Mouse (Mus musculus) CH12.LX (cell line): ENCODE data around the gene 1700122O11Rik. TPM values are rescaled to one million over a fixed set of nuclear protein-coding genes. Genes with fewer than 3 reads are reported as not detected.

ENCODE experiments used
- DNase-seq: peaks from one replicate; pipeline ENCODE4 v3.0.0-alpha.2; 2013; ENCODE audit errors: extremely low read depth
- H3K27ac ChIP-seq: 2 replicates; pipeline ENCODE4 v1.5.1; 2012; ENCODE audit warnings: low read depth, mild to moderate bottlenecking, control low read depth, moderate library complexity; ENCODE audit not compliant: insufficient read depth
- H3K27me3 ChIP-seq: replicated peaks from 2 replicates; pipeline ENCODE3; 2012; ENCODE audit warnings: inconsistent platforms
- H3K36me3 ChIP-seq, 2 experiments: replicated peaks in 1 of 2; 2 replicates each; pipeline versions ENCODE3 to v1.6.1; 2012; ENCODE audit warnings: inconsistent platforms in 1 of 2, low read length in 1 of 2, mild to moderate bottlenecking in 1 of 2, mixed read lengths in 1 of 2, moderate library complexity in 1 of 2; ENCODE audit not compliant: control insufficient read depth in 1 of 2, insufficient read depth in 1 of 2
- H3K4me1 ChIP-seq, 2 experiments: 2 replicates each; pipeline ENCODE4 v1.6.1; 2012; ENCODE audit warnings: inconsistent platforms in 1 of 2, moderate library complexity in 1 of 2; ENCODE audit not compliant: insufficient read depth in 2 of 2, control insufficient read depth in 1 of 2
- H3K4me2 ChIP-seq: 2 replicates; pipeline ENCODE4 v1.6.1; 2012; ENCODE audit warnings: low read depth, mild to moderate bottlenecking, control low read depth; ENCODE audit not compliant: poor library complexity, insufficient read depth, severe bottlenecking
- H3K4me3 ChIP-seq, 3 experiments: fragments of 150-350 bp in 1 of 3; sonication (generic) in 1 of 3; replicated peaks in 1 of 3; 2 replicates each; pipeline versions ENCODE3 to v1.5.1; 2011 to 2012; ENCODE audit warnings: low read depth in 2 of 3, low read length in 2 of 3, mild to moderate bottlenecking in 2 of 3, moderate library complexity in 2 of 3, control low read depth in 1 of 3, improper control_type of control experiment in 1 of 3, inconsistent platforms in 1 of 3, mixed read lengths in 1 of 3; ENCODE audit not compliant: poor library complexity in 1 of 3
- H3K79me2 ChIP-seq: replicated peaks from 2 replicates; pipeline ENCODE4 v1.6.1; 2012; ENCODE audit warnings: mild to moderate bottlenecking, moderate library complexity; ENCODE audit not compliant: control insufficient read depth, poor library complexity, insufficient read depth, severe bottlenecking; ENCODE audit errors: extremely low read depth
- H3K9ac ChIP-seq: 2 replicates; pipeline ENCODE4 v1.6.1; 2012; ENCODE audit warnings: low read depth, mild to moderate bottlenecking, control low read depth, moderate library complexity; ENCODE audit not compliant: insufficient read depth
- H3K9me3 ChIP-seq: replicated peaks from 2 replicates; pipeline ENCODE3; 2012; ENCODE audit warnings: low read length, inconsistent platforms, mixed read lengths
- BHLHE40 ChIP-seq: IDR thresholded peaks from 2 replicates; pipeline ENCODE4 v1.6.1; 2011; ENCODE audit warnings: mild to moderate bottlenecking, low read depth, low read length, improper control_type of control experiment
- CHD1 ChIP-seq: IDR thresholded peaks from 2 replicates; pipeline ENCODE4 v1.6.1; 2012; ENCODE audit warnings: low read depth, low read length, improper control_type of control experiment, inconsistent platforms
- CTCF ChIP-seq, 2 experiments: IDR thresholded peaks in 1 of 2; conservative IDR thresholded peaks in 1 of 2; 2 replicates each; pipeline ENCODE4 v1.5.1; 2011 to 2012; ENCODE audit warnings: low read depth in 2 of 2, low read length in 2 of 2, improper control_type of control experiment in 1 of 2, inconsistent platforms in 1 of 2, mild to moderate bottlenecking in 1 of 2, moderate library complexity in 1 of 2
- MEF2A ChIP-seq: IDR thresholded peaks from 2 replicates; pipeline ENCODE4 v1.6.1; 2014; ENCODE audit warnings: low read depth, mild to moderate bottlenecking, inconsistent platforms, low read length, improper control_type of control experiment, borderline replicate concordance
- MXI1 ChIP-seq: IDR thresholded peaks from 2 replicates; pipeline ENCODE4 v1.6.1; 2011; ENCODE audit warnings: mild to moderate bottlenecking, low read depth, low read length, improper control_type of control experiment
- POLR2AphosphoS2 ChIP-seq: IDR thresholded peaks from 2 replicates; pipeline ENCODE4 v1.6.1; 2011; ENCODE audit warnings: low read depth, low read length, improper control_type of control experiment
- RAD21 ChIP-seq: IDR thresholded peaks from 2 replicates; pipeline ENCODE4 v1.6.1; 2011; ENCODE audit warnings: low read depth, mild to moderate bottlenecking, low read length, improper control_type of control experiment, moderate library complexity
- RCOR1 ChIP-seq: conservative IDR thresholded peaks from 2 replicates; pipeline ENCODE4 v1.6.1; 2012; ENCODE audit warnings: low read depth, mild to moderate bottlenecking, inconsistent platforms, low read length, improper control_type of control experiment
- SIN3A ChIP-seq: IDR thresholded peaks from 2 replicates; pipeline ENCODE4 v1.6.1; 2012; ENCODE audit warnings: low read length, improper control_type of control experiment, inconsistent platforms
- USF1 ChIP-seq: IDR thresholded peaks from 2 replicates; pipeline ENCODE4 v1.6.1; 2014; ENCODE audit warnings: low read depth, mild to moderate bottlenecking, inconsistent platforms, low read length, improper control_type of control experiment
- ZKSCAN1 ChIP-seq: IDR thresholded peaks from 2 replicates; pipeline ENCODE4 v1.6.1; 2012; ENCODE audit warnings: low read depth, inconsistent platforms, low read length, improper control_type of control experiment, borderline replicate concordance
- ZNF384 ChIP-seq: IDR thresholded peaks from 2 replicates; pipeline ENCODE4 v1.6.1; 2012; ENCODE audit warnings: low read depth, low read length, improper control_type of control experiment, inconsistent platforms
- dilution Hi-C: fragments of 300-500 bp; cut with MboI; formaldehyde crosslinking; loops from 2 replicates; pipeline ENCODE4 v1.14.3; 2020; ENCODE audit warnings: low sequenced_read_pairs; ENCODE audit not compliant: extremely low pct_unique_long_range_greater_than_20kb, extremely low pct_ligation_motif_present
- in situ Hi-C: fragments of 300-500 bp; cut with MboI; formaldehyde crosslinking; loops from 3 replicates; pipeline ENCODE4 v1.14.3; 2019; ENCODE audit warnings: low sequenced_read_pairs, low pct_ligation_motif_present, low pct_unique_long_range_greater_than_20kb, mixed read lengths
- polyA plus RNA-seq: library from polyadenylated mRNA; unstranded; fragments of >175 nt; gene quantifications from 2 replicates; pipeline ENCODE4 v1.2.1, GENCODE M21; 2012; ENCODE audit warnings: low read depth; ENCODE audit not compliant: insufficient read length
- total RNA-seq, 2 experiments: library from RNA; depleted of rRNA; stranded (reverse); fragments of 300-350 nt in 1 of 2; fragments of >200 nt in 1 of 2; gene quantifications; 2 replicates each; pipeline ENCODE4 v1.2.3; 2012 to 2014

Gene 1700122O11Rik
- total and polyA plus RNA-seq, 3 experiments: not detected

- Histone ChIP-seq H3K36me3 (no peaks in the 10 kb centered on the region), H3K4me1 (peaks cover 5 to 7% of the 10 kb centered on the region in 2 experiments; a peak in 2 of 4 replicates), H3K27ac (no peak overlapping the region), H3K79me2 (no peaks in the 10 kb centered on the region), H3K4me2 (no peak overlapping the region), H3K9me3 (peaks cover 8% of the 10 kb centered on the region), H3K27me3 (peaks cover 2% of the 10 kb centered on the region), H3K4me3 (no peak overlapping the region), H3K9ac (no peak overlapping the region)
- dilution Hi-C loops (no loop called here), in situ Hi-C loops (no loop called here)
- TF ChIP-seq ZNF384 (no peak), CHD1 (no peak), ZKSCAN1 (no peak), POLR2AphosphoS2 (no peak), RCOR1 (no peak), SIN3A (no peak), USF1 (no peak)
- DNase-seq: no peak
These were observed 14.4 kb upstream of the 1700122O11Rik start for GRCm38 (mm10) chr17:48052338-48053067.

GRCm38 (mm10) chr17:48051638-48052337, 13.7 kb upstream of the 1700122O11Rik start:
- no peaks in the 10 kb centered on the region for H3K36me3 ChIP-seq
- H3K9me3 ChIP-seq: peaks cover 8% of the 10 kb centered on the region
- peaks cover 2% of the 10 kb centered on the region for H3K27me3 ChIP-seq
- H3K4me2 ChIP-seq: no peak overlapping the region
- TF ChIP-seq MEF2A: no peak
- TF ChIP-seq MXI1: no peak
- no peak for TF ChIP-seq BHLHE40
- TF ChIP-seq RAD21: peak; percentile 4
- no peak for TF ChIP-seq USF1
- peak in 1 of 2 experiments; percentile 38; a peak in 2 of 4 replicates for TF ChIP-seq CTCF (conservative IDR thresholded peaks at IDR 0.05 in 1 of 2, IDR thresholded peaks at IDR 0.05 in 1 of 2; ENCODE audit: low read depth in 2 of 2, low read length in 2 of 2)
- no peak overlapping the region for H3K9ac ChIP-seq
- in situ Hi-C loops (no loop called here), dilution Hi-C loops (no loop called here)
- H3K27ac ChIP-seq: no peak overlapping the region
- H3K4me1 ChIP-seq: peaks cover 5 to 11% of the 10 kb centered on the region in 2 experiments; a peak in 2 of 4 replicates
- DNase-seq: no peak
- no peaks in the 10 kb centered on the region for H3K79me2 ChIP-seq
- no peak overlapping the region for H3K4me3 ChIP-seq
